Mouse (Mus musculus): ENCODE results near the gene Reep6. TPM values are rescaled to one million over a fixed set of nuclear protein-coding genes. Genes with fewer than 3 reads are reported as not detected.

Gene Reep6
- polyA plus RNA-seq, 1 experiment: 17.6 TPM

- Histone ChIP-seq H3K27me3 (ENCODE audit: control insufficient read depth, insufficient read depth, low read length, poor library complexity, severe bottlenecking) (no peaks in the 10 kb centered on the region), H3K9ac (ENCODE audit: low read depth, poor library complexity, severe bottlenecking) (no peak overlapping the region), H3K4me3 (ENCODE audit: low read depth, low read length) (no peak overlapping the region), H3K9me3 (replicated peaks; ENCODE audit: control insufficient read depth, insufficient read depth, low read length, poor library complexity, severe bottlenecking) (no peaks in the 10 kb centered on the region), H3K4me1 (ENCODE audit: control insufficient read depth, insufficient read depth, low read length) (peaks cover 7% of the 10 kb centered on the region), H3K36me3 (ENCODE audit: control insufficient read depth, insufficient read depth, low read length, poor library complexity, severe bottlenecking) (no peaks in the 10 kb centered on the region), H3K27ac (ENCODE audit: insufficient read depth, low read length) (no peak overlapping the region)
- TF ChIP-seq POLR2A (IDR thresholded peaks at IDR 0.05; ENCODE audit: insufficient read depth, low read length) (no peak), CTCF (IDR thresholded peaks at IDR 0.05; ENCODE audit: low read depth, low read length) (peak; percentile 57)
Observed at GRCm38 (mm10) chr10:80369995-80370747, 40.4 kb downstream of the Reep6 start.

GRCm38 (mm10) chr10:80371411-80371966 is 41.7 kb downstream of the Reep6 start:
- Histone ChIP-seq H3K9me3 (replicated peaks; ENCODE audit: control insufficient read depth, insufficient read depth, low read length, poor library complexity, severe bottlenecking) (no peaks in the 10 kb centered on the region), H3K27me3 (ENCODE audit: control insufficient read depth, insufficient read depth, low read length, poor library complexity, severe bottlenecking) (no peaks in the 10 kb centered on the region), H3K9ac (ENCODE audit: low read depth, poor library complexity, severe bottlenecking) (no peak overlapping the region), H3K4me1 (ENCODE audit: control insufficient read depth, insufficient read depth, low read length) (peaks cover 7% of the 10 kb centered on the region), H3K4me3 (ENCODE audit: low read depth, low read length) (peak overlapping the region; percentile 64), H3K27ac (ENCODE audit: insufficient read depth, low read length) (no peak overlapping the region), H3K36me3 (ENCODE audit: control insufficient read depth, insufficient read depth, low read length, poor library complexity, severe bottlenecking) (no peaks in the 10 kb centered on the region)
- TF ChIP-seq EP300 (IDR thresholded peaks at IDR 0.05; ENCODE audit: insufficient read depth, low read depth, low read length) (no peak), POLR2A (IDR thresholded peaks at IDR 0.05; ENCODE audit: insufficient read depth, low read length) (no peak), CTCF (IDR thresholded peaks at IDR 0.05; ENCODE audit: low read depth, low read length) (no peak)

- H3K36me3 ChIP-seq (ENCODE audit: control insufficient read depth, insufficient read depth, low read length, poor library complexity, severe bottlenecking): no peaks in the 10 kb centered on the region
- no peaks in the 10 kb centered on the region for H3K27me3 ChIP-seq (ENCODE audit: control insufficient read depth, insufficient read depth, low read length, poor library complexity, severe bottlenecking)
- H3K9ac ChIP-seq (ENCODE audit: low read depth, poor library complexity, severe bottlenecking): no peak overlapping the region
- H3K9me3 ChIP-seq (replicated peaks; ENCODE audit: control insufficient read depth, insufficient read depth, low read length, poor library complexity, severe bottlenecking): no peaks in the 10 kb centered on the region
- peaks cover 6% of the 10 kb centered on the region for H3K4me1 ChIP-seq (ENCODE audit: control insufficient read depth, insufficient read depth, low read length)
- TF ChIP-seq EP300 (IDR thresholded peaks at IDR 0.05; ENCODE audit: insufficient read depth, low read depth, low read length) (no peak), POLR2A (IDR thresholded peaks at IDR 0.05; ENCODE audit: insufficient read depth, low read length) (no peak), CTCF (IDR thresholded peaks at IDR 0.05; ENCODE audit: low read depth, low read length) (no peak)
- no peak overlapping the region for H3K4me3 ChIP-seq (ENCODE audit: low read depth, low read length)
- no peak overlapping the region for H3K27ac ChIP-seq (ENCODE audit: insufficient read depth, low read length)
Observed at GRCm38 (mm10) chr10:80371983-80372382, 42.2 kb downstream of the Reep6 start.

- Histone ChIP-seq H3K9ac (ENCODE audit: low read depth, poor library complexity, severe bottlenecking) (no peak overlapping the region), H3K4me1 (ENCODE audit: control insufficient read depth, insufficient read depth, low read length) (peaks cover 4% of the 10 kb centered on the region), H3K27ac (ENCODE audit: insufficient read depth, low read length) (no peak overlapping the region), H3K9me3 (replicated peaks; ENCODE audit: control insufficient read depth, insufficient read depth, low read length, poor library complexity, severe bottlenecking) (no peaks in the 10 kb centered on the region), H3K36me3 (ENCODE audit: control insufficient read depth, insufficient read depth, low read length, poor library complexity, severe bottlenecking) (no peaks in the 10 kb centered on the region), H3K4me3 (ENCODE audit: low read depth, low read length) (no peak overlapping the region), H3K27me3 (ENCODE audit: control insufficient read depth, insufficient read depth, low read length, poor library complexity, severe bottlenecking) (no peaks in the 10 kb centered on the region)
- TF ChIP-seq CTCF (IDR thresholded peaks at IDR 0.05; ENCODE audit: low read depth, low read length) (no peak), POLR2A (IDR thresholded peaks at IDR 0.05; ENCODE audit: insufficient read depth, low read length) (no peak), EP300 (IDR thresholded peaks at IDR 0.05; ENCODE audit: insufficient read depth, low read depth, low read length) (no peak)
Observed at GRCm38 (mm10) chr10:80372706-80373105, 43.0 kb downstream of the Reep6 start.

DNA sequence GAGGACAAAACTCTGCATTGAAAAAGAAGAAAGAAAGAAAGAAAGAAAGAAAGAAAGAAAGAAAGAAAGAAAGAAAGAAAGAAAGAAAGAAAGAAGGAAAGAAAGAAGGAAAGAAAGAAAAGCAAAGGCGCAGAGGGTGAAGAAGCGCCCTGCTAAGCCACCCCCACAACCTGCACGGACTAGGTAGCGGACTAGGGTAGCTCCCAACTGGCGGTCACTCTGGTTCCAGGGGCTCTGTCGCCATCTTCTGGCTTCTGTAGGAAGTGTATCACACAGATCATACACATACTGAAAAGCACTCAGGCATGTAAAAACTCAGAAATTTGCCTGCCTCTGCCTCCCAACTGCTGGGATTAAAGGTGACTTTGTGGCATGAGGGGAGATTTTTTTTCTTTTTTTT is 44.3 kb downstream of the Reep6 start:
- TF ChIP-seq POLR2A (IDR thresholded peaks at IDR 0.05; ENCODE audit: insufficient read depth, low read length) (no peak), CTCF (IDR thresholded peaks at IDR 0.05; ENCODE audit: low read depth, low read length) (peak; percentile 75), EP300 (IDR thresholded peaks at IDR 0.05; ENCODE audit: insufficient read depth, low read depth, low read length) (0 out of 2 replicates have a peak, but pooled peaks have one; percentile 10)
- Histone ChIP-seq H3K4me1 (ENCODE audit: control insufficient read depth, insufficient read depth, low read length) (peaks cover 4% of the 10 kb centered on the region), H3K27ac (ENCODE audit: insufficient read depth, low read length) (no peak overlapping the region), H3K4me3 (ENCODE audit: low read depth, low read length) (no peak overlapping the region), H3K9ac (ENCODE audit: low read depth, poor library complexity, severe bottlenecking) (no peak overlapping the region), H3K27me3 (ENCODE audit: control insufficient read depth, insufficient read depth, low read length, poor library complexity, severe bottlenecking) (no peaks in the 10 kb centered on the region), H3K36me3 (ENCODE audit: control insufficient read depth, insufficient read depth, low read length, poor library complexity, severe bottlenecking) (no peaks in the 10 kb centered on the region), H3K9me3 (replicated peaks; ENCODE audit: control insufficient read depth, insufficient read depth, low read length, poor library complexity, severe bottlenecking) (no peaks in the 10 kb centered on the region)

GRCm38 (mm10) chr10:80376160-80376559 is 46.4 kb downstream of the Reep6 start:
- H3K27ac ChIP-seq (ENCODE audit: insufficient read depth, low read length): no peak overlapping the region
- H3K4me1 ChIP-seq (ENCODE audit: control insufficient read depth, insufficient read depth, low read length): peaks cover 4% of the 10 kb centered on the region
- H3K36me3 ChIP-seq (ENCODE audit: control insufficient read depth, insufficient read depth, low read length, poor library complexity, severe bottlenecking): no peaks in the 10 kb centered on the region
- H3K27me3 ChIP-seq (ENCODE audit: control insufficient read depth, insufficient read depth, low read length, poor library complexity, severe bottlenecking): no peaks in the 10 kb centered on the region
- no peak overlapping the region for H3K4me3 ChIP-seq (ENCODE audit: low read depth, low read length)
- no peak overlapping the region for H3K9ac ChIP-seq (ENCODE audit: low read depth, poor library complexity, severe bottlenecking)
- H3K9me3 ChIP-seq (replicated peaks; ENCODE audit: control insufficient read depth, insufficient read depth, low read length, poor library complexity, severe bottlenecking): no peaks in the 10 kb centered on the region
- TF ChIP-seq CTCF (IDR thresholded peaks at IDR 0.05; ENCODE audit: low read depth, low read length): peak; percentile 83
- TF ChIP-seq EP300 (IDR thresholded peaks at IDR 0.05; ENCODE audit: insufficient read depth, low read depth, low read length): no peak
